ENCODE assay signal across 10 mouse cellular contexts in the genomic region with DNA sequence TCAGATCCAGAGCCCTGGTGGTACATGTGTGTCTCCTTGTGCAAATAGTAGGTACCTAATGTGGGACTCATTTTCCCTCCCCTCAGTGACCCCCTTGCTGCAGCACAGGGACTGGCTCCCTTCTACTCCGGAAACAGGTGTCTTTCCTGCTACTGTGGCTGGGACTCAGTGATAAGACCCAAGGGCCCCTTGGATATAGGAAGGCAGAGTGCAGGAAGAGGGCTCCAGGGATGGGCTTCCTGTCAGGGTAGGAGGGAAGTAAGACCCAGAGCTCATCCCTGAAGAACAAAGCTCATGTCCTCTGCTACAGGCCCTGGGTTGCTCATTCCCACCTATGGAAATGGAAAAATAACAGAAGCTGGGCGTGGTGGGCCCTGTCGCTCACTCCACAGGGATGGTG. TPM values are rescaled to one million over a fixed set of nuclear protein-coding genes. Genes with fewer than 3 reads are reported as not detected.
DNase-seq lines count a peak whose midpoint lies in the region; ATAC-seq lines count a peak whose summit lies in the region.
"Had no signal": no experiment of that assay in that cellular context is flagged by ENCODE, and none has a peak within 500 bp of the region (broad histone marks: within the 10 kb centered on the region; RNA-seq: fewer than 3 reads in every experiment).

No protein-coding gene starts in this region.

- H3K4me1 ChIP-seq in heart, embryonic 14.5 days (ENCODE audit: control insufficient read depth in 2 of 2, insufficient read depth in 2 of 2, low read length in 2 of 2) = peaks cover 21 to 23% of the 10 kb centered on the region in 2 experiments
- H3K4me1 ChIP-seq in forebrain, embryonic 16.5 days (replicated peaks; ENCODE audit: control insufficient read depth, insufficient read depth, low read length) = no peaks in the 10 kb centered on the region
- H3K4me1 ChIP-seq: embryonic facial prominence, embryonic 12.5 days had no signal

- no peak overlapping the region for H3K9ac ChIP-seq in heart, embryonic 14.5 days (ENCODE audit: low read length)
- H3K9ac ChIP-seq in forebrain, embryonic 16.5 days (replicated peaks; ENCODE audit: low read depth, low read length) = no peak overlapping the region
- H3K9ac ChIP-seq: embryonic facial prominence, embryonic 12.5 days; neural tube, embryonic 13.5 days had no signal

- H3K27ac ChIP-seq in heart, embryonic 14.5 days (replicated peaks in 1 of 2; ENCODE audit: control insufficient read depth in 1 of 2, insufficient read depth in 1 of 2, low read depth in 2 of 2, low read length in 2 of 2) = peak overlapping the region; percentile 61 to 70
- H3K27ac ChIP-seq in forebrain, embryonic 16.5 days (ENCODE audit: low read length) = no peak overlapping the region
- H3K27ac ChIP-seq: embryonic facial prominence, embryonic 12.5 days; neural tube, embryonic 13.5 days had no signal

- WGBS in heart, embryonic 14.5 days = 63% methylated on average over 3 of the region's 3 CpGs
- WGBS in forebrain, embryonic 16.5 days = 91% methylated on average over 3 of the region's 3 CpGs

- peak; percentile 65 for ATAC-seq in heart, embryonic 14.5 days (ENCODE audit: insufficient number of reproducible peaks, insufficient read depth, low FRiP score, low read depth)
- ATAC-seq in forebrain, embryonic 16.5 days = no peak

- no peaks in the 10 kb centered on the region for H3K27me3 ChIP-seq in heart, embryonic 14.5 days (ENCODE audit: control insufficient read depth, insufficient read depth, low read length)
- no peaks in the 10 kb centered on the region for H3K27me3 ChIP-seq in forebrain, embryonic 16.5 days (replicated peaks; ENCODE audit: control insufficient read depth, insufficient read depth, low read length)
- H3K27me3 ChIP-seq: embryonic facial prominence, embryonic 12.5 days; neural tube, embryonic 13.5 days had no signal

- no peak overlapping the region for H3K4me3 ChIP-seq in heart, embryonic 14.5 days (ENCODE audit: control insufficient read depth in 1 of 2, insufficient read depth in 1 of 2, low read depth in 1 of 2, low read length in 2 of 2)
- H3K4me3 ChIP-seq in forebrain, embryonic 16.5 days (replicated peaks; ENCODE audit: low read length) = no peak overlapping the region
- H3K4me3 ChIP-seq: embryonic facial prominence, embryonic 12.5 days; neural tube, embryonic 13.5 days had no signal

- H3K9me3 ChIP-seq in heart, embryonic 14.5 days (ENCODE audit: control insufficient read depth, low read length) = no peaks in the 10 kb centered on the region
- H3K9me3 ChIP-seq in forebrain, embryonic 16.5 days (ENCODE audit: control insufficient read depth, low read length) = no peaks in the 10 kb centered on the region
- H3K9me3 ChIP-seq: embryonic facial prominence, embryonic 12.5 days; neural tube, embryonic 13.5 days had no signal

- H3K4me2 ChIP-seq in heart, embryonic 14.5 days (ENCODE audit: low read length) = no peak overlapping the region
- no peak overlapping the region for H3K4me2 ChIP-seq in forebrain, embryonic 16.5 days (ENCODE audit: low read length)
- H3K4me2 ChIP-seq: embryonic facial prominence, embryonic 12.5 days; neural tube, embryonic 13.5 days had no signal

- no peaks in the 10 kb centered on the region for H3K36me3 ChIP-seq in heart, embryonic 14.5 days (ENCODE audit: control insufficient read depth, insufficient read depth, low read length)
- no peaks in the 10 kb centered on the region for H3K36me3 ChIP-seq in forebrain, embryonic 16.5 days (ENCODE audit: control insufficient read depth, insufficient read depth)
- H3K36me3 ChIP-seq: embryonic facial prominence, embryonic 12.5 days; neural tube, embryonic 13.5 days had no signal

- peak; percentile 98 for DNase-seq in heart, adult 11 months
- DNase-seq in kidney, postnatal 10 days = peak; percentile 56
- DNase-seq in lung, postnatal 10 days = peak; percentile 78
- DNase-seq in c-Kit-positive CD71-positive TER-119-positive erythroid progenitor cells, embryonic 14.5 days (ENCODE audit: low spot score) = no peak
- no peak for DNase-seq in testis, postnatal 10 days (ENCODE audit: low spot score)
- DNase-seq: thymus, postnatal 4 days had no signal

RNA-seq across cellular contexts. Expression of gene Homer3, which starts 6.2 kb away (rescaled TPM):
- polyA plus RNA-seq in heart, embryonic 14.5 days (2014; fragmentation: Nextera tagmentation; extraction: Ambion mirVana) = 22.2 and 25.0 TPM in 2 replicates
- polyA plus RNA-seq in forebrain, embryonic 16.5 days (2015; fragmentation: Nextera tagmentation; extraction: Ambion mirVana) = 47.2 and 49.4 TPM in 2 replicates

RNA-seq across cellular contexts. Expression of gene Ddx49, which starts 25.8 kb away (rescaled TPM):
- polyA plus RNA-seq in heart, embryonic 14.5 days (2014; fragmentation: Nextera tagmentation; extraction: Ambion mirVana) = 28.9 and 33.7 TPM in 2 replicates
- 53.7 and 57.5 TPM in 2 replicates for polyA plus RNA-seq in forebrain, embryonic 16.5 days (2015; fragmentation: Nextera tagmentation; extraction: Ambion mirVana)

RNA-seq across cellular contexts. Expression of gene Cope, which starts 25.8 kb away (rescaled TPM):
- polyA plus RNA-seq in heart, embryonic 14.5 days (2014; fragmentation: Nextera tagmentation; extraction: Ambion mirVana) = 294 and 319 TPM in 2 replicates
- polyA plus RNA-seq in forebrain, embryonic 16.5 days (2015; fragmentation: Nextera tagmentation; extraction: Ambion mirVana) = 270 and 273 TPM in 2 replicates

RNA-seq across cellular contexts. Expression of gene Cers1, which starts 39.1 kb away (rescaled TPM):
- 1.8 and 2.3 TPM in 2 replicates for polyA plus RNA-seq in heart, embryonic 14.5 days (2014; fragmentation: Nextera tagmentation; extraction: Ambion mirVana)
- polyA plus RNA-seq in forebrain, embryonic 16.5 days (2015; fragmentation: Nextera tagmentation; extraction: Ambion mirVana) = 32.7 and 35.8 TPM in 2 replicates

RNA-seq across cellular contexts. Expression of gene Armc6, which starts 42.2 kb away (rescaled TPM):
- 12.1 and 16.5 TPM in 2 replicates for polyA plus RNA-seq in heart, embryonic 14.5 days (2014; fragmentation: Nextera tagmentation; extraction: Ambion mirVana)
- 101 and 109 TPM in 2 replicates for polyA plus RNA-seq in forebrain, embryonic 16.5 days (2015; fragmentation: Nextera tagmentation; extraction: Ambion mirVana)

Comparison
In these comparisons a context has a peak if more than half of its experiments do, and no peak if none do; other contexts are left out.
1. DNase-seq: peak in heart, adult 11 months (single experiment), kidney, postnatal 10 days (single experiment) and lung, postnatal 10 days (single experiment); none in c-Kit-positive CD71-positive TER-119-positive erythroid progenitor cells, embryonic 14.5 days (single experiment) and testis, postnatal 10 days (single experiment).